In the genomic region with DNA sequence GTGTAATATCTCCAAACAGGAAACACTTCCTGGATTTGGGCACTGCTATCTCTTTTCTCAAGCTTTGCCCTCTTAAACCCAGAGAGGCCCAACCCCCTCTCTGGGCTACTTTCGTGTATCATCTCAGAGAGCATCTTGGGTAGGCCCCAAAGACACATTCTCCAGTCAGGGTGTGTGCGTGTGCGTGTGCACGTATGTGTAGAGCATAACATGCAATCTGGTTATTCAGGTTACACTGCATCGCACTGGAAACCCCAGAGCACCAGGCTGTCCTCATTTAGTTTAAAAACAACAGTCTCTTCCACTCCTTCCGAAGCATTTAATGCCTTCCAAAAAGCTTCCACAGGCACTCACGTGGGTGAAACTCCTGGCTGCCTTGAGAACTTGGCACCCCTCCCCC, we compare ENCODE assay signal across 15 mouse cellular contexts.
"Had no signal": no experiment of that assay in that cellular context is flagged by ENCODE, and none has a peak within 500 bp of the region (broad histone marks: within the 10 kb centered on the region; RNA-seq: fewer than 3 reads in every experiment).

No protein-coding gene starts in this region.

- H3K4me3 ChIP-seq: layer of hippocampus, adult 2 months; lung, embryonic 15.5 days had no signal

- H3K4me1 ChIP-seq: lung, embryonic 15.5 days had no signal

- DNase-seq: kidney, adult 2 months; kidney, postnatal 25 days; layer of hippocampus, adult 9-11 months; liver, postnatal 0 days; lung, postnatal 10 days; lung, postnatal 36 days; midbrain, embryonic 14.5 days; thymus, postnatal 25 days had no signal

- H3K9ac ChIP-seq: liver, embryonic 14.5 days; liver, postnatal 0 days; lung, embryonic 15.5 days had no signal

- H3K4me2 ChIP-seq: liver, embryonic 11.5 days; lung, embryonic 15.5 days; midbrain, embryonic 11.5 days had no signal

- H3K9me3 ChIP-seq: lung, embryonic 15.5 days had no signal

- H3K27me3 ChIP-seq: lung, embryonic 15.5 days had no signal

- ATAC-seq: intestine, postnatal 0 days; liver, postnatal 0 days had no signal

- H3K36me3 ChIP-seq: lung, embryonic 15.5 days had no signal

- H3K27ac ChIP-seq: kidney, postnatal 0 days; layer of hippocampus, adult 2 months; liver, embryonic 14.5 days; lung, embryonic 15.5 days had no signal
